Mouse (Mus musculus) embryonic facial prominence, embryonic 10.5 days (tissue): ENCODE measurements at regions not wholly inside any gene's neighbourhood (a gene's known extent, or its start where the extent isn't known, plus 50 kb on each side); places are given as distances from the start of the nearest gene placed in this dataset.

Source experiments
- DNase-seq: peaks from one replicate; pipeline ENCODE4 v3.0.0-alpha.2; 2017; ENCODE audit warnings: low spot score
- H3K27ac ChIP-seq: fragments of 300-500 bp; sonication (generic); replicated peaks from 2 replicates; pipeline ENCODE4 v1.5.1; 2016; ENCODE audit warnings: mild to moderate bottlenecking
- H3K27me3 ChIP-seq: fragments of 300-500 bp; sonication (generic); replicated peaks from 2 replicates; pipeline ENCODE4 v1.6.1; 2016; ENCODE audit warnings: low read depth, mild to moderate bottlenecking; ENCODE audit not compliant: poor library complexity, severe bottlenecking
- H3K36me3 ChIP-seq: fragments of 300-500 bp; sonication (generic); replicated peaks from 2 replicates; pipeline ENCODE4 v1.6.1; 2016; ENCODE audit warnings: mild to moderate bottlenecking, moderate library complexity
- H3K4me1 ChIP-seq: fragments of 300-500 bp; sonication (generic); 2 replicates; pipeline ENCODE4 v1.6.1; 2016
- H3K4me3 ChIP-seq: fragments of 300-500 bp; sonication (generic); 2 replicates; pipeline ENCODE4 v1.5.1; 2016; ENCODE audit warnings: mild to moderate bottlenecking, moderate library complexity
- H3K9me3 ChIP-seq: fragments of 300-500 bp; sonication (generic); 2 replicates; pipeline ENCODE4 v1.6.1; 2016; ENCODE audit warnings: mild to moderate bottlenecking
- WGBS: fragments of 180-500 bp; shearing (Covaris S2); methylation state at CpG from one replicate; pipeline ENCODE4 v1.1.7; 2016; 5-methylcytosine and 5-hydroxymethylcytosine counted together

DNA sequence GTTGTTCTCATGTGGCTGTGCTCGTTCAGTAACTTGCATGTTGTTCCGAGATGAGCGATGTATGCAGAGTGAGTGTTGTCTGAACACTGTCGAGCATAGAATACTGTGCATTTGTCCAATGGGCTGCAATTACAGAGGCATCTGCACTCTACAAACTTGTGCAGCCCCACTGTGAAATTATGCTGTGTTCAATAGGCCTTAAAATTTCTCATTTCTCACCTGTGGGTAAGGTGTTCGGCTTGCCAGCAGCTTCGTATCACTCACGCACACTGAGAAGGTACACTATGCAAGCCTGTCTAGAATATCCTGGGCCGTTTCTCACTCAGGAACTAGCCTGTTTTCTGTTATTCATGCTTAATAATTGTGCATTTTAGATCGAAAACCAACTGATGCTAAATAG, 479.8 kb downstream of the Tmem182 start:
- H3K4me1 ChIP-seq: no peaks in the 10 kb centered on the region
- no peak for DNase-seq
- no peaks in the 10 kb centered on the region for H3K36me3 ChIP-seq
- H3K9me3 ChIP-seq: no peaks in the 10 kb centered on the region
- H3K4me3 ChIP-seq: no peak overlapping the region
- H3K27ac ChIP-seq: no peak overlapping the region
- 90% methylated on average over 9 of the region's 9 CpGs for WGBS
- H3K27me3 ChIP-seq: no peaks in the 10 kb centered on the region

DNA sequence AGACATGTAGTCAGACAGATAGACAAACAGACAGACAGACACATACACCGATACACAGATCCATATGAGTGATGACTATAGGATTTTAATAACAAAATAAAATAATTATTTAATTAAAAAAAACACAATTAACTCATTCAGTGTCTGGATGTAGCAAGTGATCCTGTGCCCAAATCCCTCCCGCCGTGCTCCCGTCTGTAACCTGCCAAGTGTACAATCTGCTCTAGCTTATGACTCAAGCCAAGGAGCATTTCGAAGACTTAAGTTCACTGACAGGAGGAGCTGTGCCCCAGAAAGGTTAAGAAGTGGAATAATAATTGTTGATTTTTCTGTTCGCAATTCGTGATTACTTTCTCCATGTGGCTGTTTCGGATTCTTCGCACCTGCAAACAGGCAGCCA, 480.8 kb downstream of the Tmem182 start:
- Histone ChIP-seq H3K27me3 (no peaks in the 10 kb centered on the region), H3K4me3 (no peak overlapping the region), H3K9me3 (no peaks in the 10 kb centered on the region), H3K36me3 (no peaks in the 10 kb centered on the region), H3K27ac (no peak overlapping the region), H3K4me1 (no peaks in the 10 kb centered on the region)
- WGBS: 92% methylated on average over 9 of the region's 9 CpGs
- no peak for DNase-seq

DNA sequence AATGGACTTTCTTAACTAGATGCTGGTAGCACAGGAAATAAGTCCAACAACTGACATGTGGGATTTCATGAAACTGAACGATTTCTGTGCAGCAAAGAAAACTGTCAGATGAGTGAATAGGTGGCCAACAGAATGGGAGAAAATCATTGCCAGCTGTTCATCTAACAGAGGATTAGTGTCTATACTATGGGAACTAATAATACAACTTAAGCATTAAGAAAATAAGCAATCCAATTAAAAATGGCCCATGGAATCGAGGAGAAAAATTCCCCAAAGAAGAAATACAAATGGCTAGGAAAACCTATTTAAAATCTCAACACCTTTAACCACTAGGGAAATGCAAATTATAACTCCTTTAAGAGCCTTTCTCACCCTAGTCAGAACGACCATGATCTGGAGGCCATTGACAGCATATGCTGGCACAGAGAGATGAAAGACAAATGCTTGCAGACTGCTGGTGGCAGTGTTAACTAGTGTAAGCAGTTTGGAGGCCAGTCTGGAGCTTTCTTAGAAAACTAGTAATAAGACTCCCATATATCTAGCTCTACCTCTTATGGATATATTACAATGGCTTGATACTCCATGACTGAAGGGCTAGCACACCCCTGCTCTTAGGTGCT, 521.6 kb downstream of the Tmem182 start:
- H3K9me3 ChIP-seq: no peaks in the 10 kb centered on the region
- 22% methylated on average over 3 of the region's 3 CpGs for WGBS
- H3K27me3 ChIP-seq: no peaks in the 10 kb centered on the region
- peaks cover 16% of the 10 kb centered on the region; the same call in 1 of the 2 replicates for H3K4me1 ChIP-seq
- no peaks in the 10 kb centered on the region for H3K36me3 ChIP-seq
- peak; percentile 23 for DNase-seq
- H3K27ac ChIP-seq: no peak overlapping the region
- no peak overlapping the region for H3K4me3 ChIP-seq

DNA sequence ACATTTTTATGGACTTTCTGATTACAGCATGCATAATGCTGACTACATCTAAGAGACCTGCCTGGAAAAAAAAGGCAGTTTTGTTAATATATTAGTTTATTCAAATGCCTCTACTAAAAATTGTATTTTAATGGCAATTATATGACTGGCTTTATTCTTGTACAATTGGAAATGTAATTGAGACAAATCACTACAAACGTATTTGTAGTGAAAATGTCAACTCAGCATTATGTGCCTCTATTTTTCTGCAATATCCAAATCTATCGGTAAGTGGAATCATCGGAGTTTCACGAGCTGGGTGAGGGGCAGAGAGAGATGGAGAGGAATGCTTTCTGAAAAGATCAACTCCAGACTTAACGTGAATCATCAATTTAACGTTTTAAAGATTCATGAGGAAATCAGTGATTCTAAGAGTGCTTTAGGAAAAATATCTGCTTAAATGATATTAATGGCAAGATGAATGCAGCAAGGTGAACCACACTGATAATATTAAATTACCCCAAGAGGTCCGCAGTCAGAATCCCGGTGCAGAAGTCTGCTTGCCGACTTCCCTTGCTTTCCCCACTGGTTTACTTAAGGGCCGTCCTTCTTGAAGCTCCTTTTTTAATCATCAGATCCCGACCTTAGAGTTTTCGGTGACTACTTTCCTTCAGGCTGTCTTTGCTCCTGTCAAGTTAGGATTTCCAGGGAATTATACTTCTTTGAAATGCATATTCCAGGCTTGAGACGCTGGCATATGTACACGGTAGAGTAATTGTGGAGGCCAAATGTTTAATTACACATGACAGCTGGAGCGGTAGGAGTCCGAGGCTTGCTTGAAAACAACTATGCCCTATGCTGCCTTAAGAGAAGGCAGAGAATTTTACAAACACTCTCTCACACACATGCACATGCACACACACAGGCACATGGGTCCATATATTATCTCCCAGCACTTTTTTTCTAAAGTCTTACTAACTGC, 544.7 kb downstream of the Tmem182 start:
- WGBS: 64% methylated on average over 16 of the region's 16 CpGs
- Histone ChIP-seq H3K36me3 (no peaks in the 10 kb centered on the region), H3K9me3 (no peaks in the 10 kb centered on the region), H3K27ac (no peak overlapping the region), H3K4me1 (peaks cover 5% of the 10 kb centered on the region; the same call in 1 of the 2 replicates), H3K27me3 (no peaks in the 10 kb centered on the region), H3K4me3 (no peak overlapping the region)
- DNase-seq: no peak

DNA sequence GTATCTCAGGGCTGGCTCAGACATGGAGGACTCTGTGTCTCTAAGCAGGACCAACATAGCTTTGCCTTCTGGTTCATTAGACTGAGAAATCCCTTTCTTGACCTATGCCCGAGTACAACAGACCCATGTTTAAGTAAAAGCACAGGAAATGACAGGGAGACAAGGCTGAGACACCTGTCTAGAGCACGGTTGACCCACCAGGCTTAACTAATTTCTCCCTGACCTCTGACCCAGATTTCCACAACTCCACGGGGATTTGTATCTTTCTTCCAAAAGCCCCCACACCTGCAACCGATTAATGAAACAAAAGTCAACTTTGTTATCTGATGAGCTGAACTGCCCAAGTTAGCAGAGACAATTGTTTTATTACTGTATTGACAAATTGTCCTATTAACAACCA, 553.7 kb downstream of the Tmem182 start:
- no peak overlapping the region for H3K4me3 ChIP-seq
- no peaks in the 10 kb centered on the region for H3K27me3 ChIP-seq
- H3K9me3 ChIP-seq: no peaks in the 10 kb centered on the region
- H3K27ac ChIP-seq: no peak overlapping the region
- peaks cover 24% of the 10 kb centered on the region for H3K4me1 ChIP-seq
- peak; percentile 68 for DNase-seq
- no peaks in the 10 kb centered on the region for H3K36me3 ChIP-seq
- WGBS: 10% methylated on average over 4 of the region's 4 CpGs

DNA sequence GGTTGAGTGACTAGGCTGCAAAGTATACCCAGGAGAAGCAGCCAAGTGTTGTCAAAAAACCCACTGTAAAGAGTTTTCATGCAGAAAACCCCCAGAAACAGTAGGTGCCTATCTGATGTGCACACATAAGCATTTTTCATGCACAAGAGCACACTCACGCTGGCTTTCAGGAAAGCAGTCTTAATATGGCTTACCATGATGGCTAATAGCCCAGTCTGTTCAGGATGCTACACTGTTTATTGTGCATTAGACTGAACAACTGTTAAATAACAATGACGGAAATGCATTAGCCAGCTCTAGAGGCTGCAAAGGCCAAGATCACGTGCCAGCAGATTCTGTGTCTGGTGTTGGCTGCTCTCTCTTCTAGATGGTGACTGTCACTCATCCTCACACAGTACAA, 556.1 kb downstream of the Tmem182 start:
- H3K27me3 ChIP-seq: peaks cover 8% of the 10 kb centered on the region; the same call in 1 of the 2 replicates
- H3K4me3 ChIP-seq: no peak overlapping the region
- no peak overlapping the region for H3K27ac ChIP-seq
- no peaks in the 10 kb centered on the region for H3K9me3 ChIP-seq
- 89% methylated on average over 3 of the region's 3 CpGs for WGBS
- DNase-seq: no peak
- H3K4me1 ChIP-seq: peaks cover 24% of the 10 kb centered on the region
- H3K36me3 ChIP-seq: no peaks in the 10 kb centered on the region

DNA sequence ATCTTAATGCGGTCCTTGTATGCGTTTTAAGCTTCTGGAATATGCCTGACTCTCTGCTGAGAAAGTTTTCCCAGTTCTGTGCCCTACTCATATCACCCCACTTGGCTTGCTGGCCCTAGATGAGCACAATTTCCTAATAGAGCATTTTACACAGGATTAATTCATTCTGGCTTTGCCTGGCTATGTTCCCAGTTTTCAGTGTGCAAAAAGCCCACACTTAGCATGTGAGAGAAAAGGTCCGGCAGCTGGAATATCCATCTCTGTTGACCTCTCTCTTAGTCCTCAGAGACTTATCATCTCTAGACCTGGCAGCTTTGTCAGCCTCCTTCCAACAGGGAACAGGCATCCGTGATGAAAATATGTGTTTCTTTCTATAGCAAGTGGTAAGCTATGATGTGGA, 574.6 kb downstream of the Tmem182 start:
- Histone ChIP-seq H3K27ac (no peak overlapping the region), H3K9me3 (no peaks in the 10 kb centered on the region), H3K27me3 (no peaks in the 10 kb centered on the region), H3K36me3 (no peaks in the 10 kb centered on the region), H3K4me1 (no peaks in the 10 kb centered on the region), H3K4me3 (no peak overlapping the region)
- DNase-seq: no peak
- WGBS: 85% methylated on average over 4 of the region's 4 CpGs

DNA sequence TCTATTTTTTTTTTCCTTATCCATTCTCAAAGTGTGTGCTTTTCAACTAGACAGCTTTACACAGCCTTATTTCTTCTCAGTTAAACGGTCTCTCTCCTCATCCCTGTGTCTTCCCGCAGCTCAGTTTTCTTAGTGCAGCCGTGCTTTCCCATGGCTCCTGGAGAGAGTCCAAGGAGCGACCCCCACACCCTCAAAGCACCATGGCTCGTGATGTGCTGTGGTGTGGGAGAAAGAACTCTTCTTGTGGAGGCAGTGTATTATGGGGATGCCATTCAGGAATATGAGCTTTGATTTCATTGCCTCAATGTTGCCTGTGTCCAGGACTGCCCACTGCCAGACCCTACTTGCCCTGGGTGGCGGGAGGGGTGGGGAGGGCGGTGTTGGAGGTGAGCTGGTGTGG, 576.1 kb downstream of the Tmem182 start:
- no peak overlapping the region for H3K4me3 ChIP-seq
- H3K27me3 ChIP-seq: no peaks in the 10 kb centered on the region
- WGBS: 87% methylated on average over 7 of the region's 7 CpGs
- no peaks in the 10 kb centered on the region for H3K36me3 ChIP-seq
- no peaks in the 10 kb centered on the region for H3K4me1 ChIP-seq
- H3K27ac ChIP-seq: no peak overlapping the region
- no peaks in the 10 kb centered on the region for H3K9me3 ChIP-seq
- no peak for DNase-seq

DNA sequence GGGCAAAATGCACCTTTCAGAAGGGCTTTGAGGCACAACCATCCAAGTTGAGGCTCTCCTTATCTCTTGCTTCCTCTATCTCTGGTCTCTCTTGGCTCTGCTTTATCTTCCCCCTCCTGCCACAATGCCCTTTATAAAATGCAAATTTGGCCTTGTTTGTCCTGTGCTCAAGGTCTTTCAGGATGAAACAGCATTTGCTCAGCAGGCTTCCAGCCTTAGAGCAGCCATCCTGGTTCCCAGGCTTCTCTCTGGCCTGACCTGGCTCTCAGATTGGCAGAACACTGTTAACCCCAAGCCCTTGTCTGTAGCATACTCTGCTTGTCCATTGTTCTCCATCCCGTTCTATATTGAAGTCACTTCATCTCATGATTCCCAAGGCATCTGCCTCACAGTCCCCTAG, 579.3 kb downstream of the Tmem182 start:
- H3K27ac ChIP-seq: no peak overlapping the region
- no peak for DNase-seq
- WGBS: 22% methylated on average over 1 of the region's 1 CpGs
- peaks cover 21% of the 10 kb centered on the region for H3K4me1 ChIP-seq
- no peaks in the 10 kb centered on the region for H3K27me3 ChIP-seq
- H3K4me3 ChIP-seq: no peak overlapping the region
- H3K36me3 ChIP-seq: no peaks in the 10 kb centered on the region
- no peaks in the 10 kb centered on the region for H3K9me3 ChIP-seq

DNA sequence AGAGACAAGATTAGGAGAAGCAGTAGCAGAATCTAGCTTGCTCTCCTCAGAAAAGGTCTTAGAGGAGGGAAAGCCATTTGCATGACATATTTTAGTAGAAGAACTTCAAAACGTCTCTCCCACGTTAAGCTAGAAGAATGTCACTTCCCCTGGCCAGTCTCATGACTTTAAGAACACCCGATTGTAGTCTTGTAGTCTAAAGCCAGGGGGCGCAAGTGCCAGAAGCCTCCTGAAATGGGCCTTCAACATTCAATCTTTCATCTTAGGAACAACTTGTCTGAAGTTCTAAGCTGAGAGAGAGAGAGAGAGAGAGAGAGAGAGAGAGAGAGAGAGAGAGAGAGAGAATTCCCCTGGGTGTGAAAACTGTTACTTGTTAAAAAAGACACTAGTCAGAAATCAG, 581.0 kb downstream of the Tmem182 start:
- WGBS: 53% methylated on average over 4 of the region's 4 CpGs
- Histone ChIP-seq H3K36me3 (no peaks in the 10 kb centered on the region), H3K9me3 (no peaks in the 10 kb centered on the region), H3K4me3 (no peak overlapping the region), H3K4me1 (peaks cover 32% of the 10 kb centered on the region), H3K27me3 (no peaks in the 10 kb centered on the region), H3K27ac (no peak overlapping the region)
- peak; percentile 22 for DNase-seq

DNA sequence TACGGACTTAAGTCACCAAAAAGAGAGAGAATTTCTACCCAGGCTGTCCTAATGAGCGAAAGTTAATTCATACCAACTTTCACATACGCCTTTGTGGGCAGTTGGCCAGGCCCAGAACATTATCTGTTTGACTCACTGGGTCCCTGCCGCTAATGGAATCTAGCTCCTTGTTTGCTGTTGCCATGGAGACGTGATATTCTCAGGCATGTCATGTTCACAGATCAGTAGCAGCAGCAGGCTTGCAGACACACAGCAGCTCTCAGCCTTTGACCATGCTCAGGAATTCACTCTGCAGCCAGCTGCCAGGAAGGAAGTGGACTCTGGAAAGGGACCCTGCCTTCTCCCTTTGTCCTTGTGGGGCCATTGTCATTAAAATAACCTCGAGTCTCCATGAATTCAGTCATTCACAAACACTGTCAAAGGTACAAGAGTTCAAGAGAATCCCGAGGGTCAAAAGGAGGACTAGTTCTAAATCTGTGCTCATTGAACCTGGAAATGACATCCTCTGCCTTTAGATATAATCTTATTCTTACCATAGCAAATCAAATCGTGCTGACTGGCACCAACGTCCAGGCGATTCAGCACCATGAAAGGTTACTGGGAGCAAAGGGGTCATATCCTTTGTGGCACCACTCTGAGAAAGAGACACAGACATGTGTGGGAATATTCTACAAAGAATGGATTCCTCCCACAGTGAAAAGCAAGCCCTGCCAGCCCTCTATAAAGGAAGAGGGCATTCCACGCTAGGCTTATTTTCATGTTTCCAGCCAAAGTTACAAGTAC, 584.9 kb downstream of the Tmem182 start:
- Histone ChIP-seq H3K36me3 (no peaks in the 10 kb centered on the region), H3K4me3 (no peak overlapping the region), H3K27me3 (no peaks in the 10 kb centered on the region), H3K4me1 (peaks cover 35% of the 10 kb centered on the region), H3K9me3 (no peaks in the 10 kb centered on the region), H3K27ac (peak overlapping the region; percentile 67; the same call in 1 of the 2 replicates)
- 18% methylated on average over 11 of the region's 11 CpGs for WGBS
- DNase-seq: peak; percentile 78

DNA sequence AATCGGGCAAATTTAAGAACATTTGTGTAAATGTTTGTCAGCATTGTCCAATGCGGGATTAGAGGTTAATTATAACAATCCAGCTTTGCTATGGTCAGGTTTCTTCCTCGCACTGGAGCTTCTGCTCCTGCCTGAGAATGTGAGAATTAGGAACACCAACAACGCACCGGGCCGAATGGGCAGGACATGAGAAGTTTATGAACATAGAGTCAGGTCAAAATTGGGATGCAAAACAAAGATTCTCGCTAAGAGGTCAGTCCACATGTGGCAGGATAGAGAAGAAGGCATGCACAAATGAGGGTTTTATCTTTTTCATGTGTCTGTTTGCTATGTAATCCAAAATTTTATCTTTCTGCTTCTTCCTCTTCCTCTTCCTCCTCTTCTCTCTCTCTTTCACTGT, 585.7 kb downstream of the Tmem182 start:
- WGBS: 76% methylated on average over 7 of the region's 7 CpGs
- Histone ChIP-seq H3K27ac (no peak overlapping the region; the same call in 1 of the 2 replicates), H3K36me3 (no peaks in the 10 kb centered on the region), H3K4me3 (no peak overlapping the region), H3K27me3 (no peaks in the 10 kb centered on the region), H3K4me1 (peaks cover 35% of the 10 kb centered on the region), H3K9me3 (no peaks in the 10 kb centered on the region)
- no peak for DNase-seq
